Mouse (Mus musculus) liver, adult 2 months (tissue): ENCODE results near the gene Tmem268. TPM values are rescaled to one million over a fixed set of nuclear protein-coding genes. Genes with fewer than 3 reads are reported as not detected.

Source experiments
- DNase-seq: peaks from one replicate; pipeline ENCODE4 v3.0.0-alpha.2; 2011; ENCODE audit warnings: low read depth, low spot score; ENCODE audit errors: extremely low read depth
- H3K27ac ChIP-seq: fragments of 200-500 bp; replicated peaks from 2 replicates; pipeline ENCODE4 v1.5.1; 2012; ENCODE audit warnings: low read depth, mild to moderate bottlenecking, control low read depth, inconsistent platforms, low read length; ENCODE audit not compliant: insufficient read depth
- H3K27me3 ChIP-seq: fragments of 200-500 bp; 2 replicates; pipeline ENCODE4 v1.6.1; 2012; ENCODE audit warnings: mild to moderate bottlenecking, moderate library complexity, low read length, inconsistent platforms; ENCODE audit not compliant: control insufficient read depth, insufficient read depth
- H3K36me3 ChIP-seq: fragments of 200-500 bp; 2 replicates; pipeline ENCODE4 v1.6.1; 2012; ENCODE audit warnings: low read length, inconsistent platforms; ENCODE audit not compliant: control insufficient read depth, insufficient read depth
- H3K4me1 ChIP-seq: fragments of 200-500 bp; 2 replicates; pipeline ENCODE4 v1.6.1; 2011; ENCODE audit warnings: low read length; ENCODE audit not compliant: control insufficient read depth, insufficient read depth
- H3K4me3 ChIP-seq: fragments of 200-500 bp; 2 replicates; pipeline ENCODE4 v1.5.1; 2011; ENCODE audit warnings: low read depth, mild to moderate bottlenecking, control low read depth, low read length, moderate library complexity; ENCODE audit not compliant: insufficient read depth
- H3K79me2 ChIP-seq: fragments of 200-500 bp; 2 replicates; pipeline ENCODE4 v1.6.1; 2012; ENCODE audit warnings: inconsistent platforms, mild to moderate bottlenecking, low read length, moderate library complexity; ENCODE audit not compliant: control insufficient read depth, insufficient read depth
- H3K9ac ChIP-seq: fragments of 200-500 bp; 2 replicates; pipeline ENCODE4 v1.6.1; 2012; ENCODE audit warnings: low read depth, mild to moderate bottlenecking, control low read depth, inconsistent platforms, low read length
- CTCF ChIP-seq: fragments of 200-500 bp; IDR thresholded peaks from 2 replicates; pipeline ENCODE4 v1.5.1; 2011; ENCODE audit warnings: low read depth, low read length, control low read depth
- POLR2A ChIP-seq: fragments of 200-500 bp; IDR thresholded peaks from 2 replicates; pipeline ENCODE4 v1.6.1; 2011; ENCODE audit warnings: low read length, control low read depth; ENCODE audit not compliant: insufficient read depth; ENCODE audit errors: extremely low read depth
- WGBS: fragments of 180-500 bp; shearing (Covaris S2); methylation state at CpG from one replicate; pipeline ENCODE4 v1.1.7; 2018; 5-methylcytosine and 5-hydroxymethylcytosine counted together
- polyA plus RNA-seq: library from polyadenylated mRNA; depleted of rRNA; stranded (reverse); fragments of >200 nt; gene quantifications from 2 replicates; pipeline ENCODE4 v1.2.3, GENCODE M21; 2012
- total RNA-seq: library from RNA; depleted of rRNA; stranded (reverse); fragments of >200 nt; gene quantifications from 2 replicates; pipeline ENCODE4 v1.2.3, GENCODE M21; 2014

The Tmem268 gene
- total and polyA plus RNA-seq, 2 experiments: 2.9 to 4.7 TPM

DNA sequence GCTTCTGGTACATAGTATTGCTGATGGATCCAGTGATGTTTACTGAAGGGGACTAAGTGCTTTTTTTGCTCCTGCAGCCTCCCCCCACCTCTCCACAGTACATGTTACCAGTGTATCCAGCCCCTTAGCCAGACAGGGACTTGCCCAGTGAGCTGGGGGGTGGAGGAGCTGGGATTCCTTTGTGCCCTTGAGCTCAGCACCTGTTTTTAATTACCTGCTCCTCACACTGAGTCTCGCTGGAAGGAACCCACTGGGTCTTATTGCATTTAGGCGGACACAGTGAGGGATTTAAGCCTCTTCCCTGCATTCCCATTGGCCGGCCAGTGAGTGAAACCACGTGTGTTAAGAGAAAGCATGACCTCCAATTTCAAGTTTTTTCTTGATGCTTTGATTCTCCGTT lies 24.0 kb downstream of the Tmem268 start:
- H3K27ac ChIP-seq: no peak overlapping the region
- H3K79me2 ChIP-seq: no peaks in the 10 kb centered on the region
- no peaks in the 10 kb centered on the region; the same call in 1 of the 2 replicates for H3K36me3 ChIP-seq
- no peak for TF ChIP-seq POLR2A
- no peak for TF ChIP-seq CTCF
- no peaks in the 10 kb centered on the region for H3K27me3 ChIP-seq
- DNase-seq: no peak
- no peaks in the 10 kb centered on the region for H3K4me1 ChIP-seq
- 92% methylated on average over 5 of the region's 5 CpGs for WGBS
- no peak overlapping the region for H3K4me3 ChIP-seq
- H3K9ac ChIP-seq: no peak overlapping the region

- no peak overlapping the region for H3K9ac ChIP-seq
- no peaks in the 10 kb centered on the region for H3K4me1 ChIP-seq
- H3K27ac ChIP-seq: no peak overlapping the region
- H3K4me3 ChIP-seq: no peak overlapping the region
- TF ChIP-seq POLR2A (no peak), CTCF (no peak)
- DNase-seq: no peak
- 93% methylated on average over 10 of the region's 10 CpGs for WGBS
- no peaks in the 10 kb centered on the region; the same call in 1 of the 2 replicates for H3K36me3 ChIP-seq
- no peaks in the 10 kb centered on the region for H3K27me3 ChIP-seq
- no peaks in the 10 kb centered on the region for H3K79me2 ChIP-seq
Observed at GRCm38 (mm10) chr4:63585216-63585615, 26.6 kb downstream of the Tmem268 start.

DNA sequence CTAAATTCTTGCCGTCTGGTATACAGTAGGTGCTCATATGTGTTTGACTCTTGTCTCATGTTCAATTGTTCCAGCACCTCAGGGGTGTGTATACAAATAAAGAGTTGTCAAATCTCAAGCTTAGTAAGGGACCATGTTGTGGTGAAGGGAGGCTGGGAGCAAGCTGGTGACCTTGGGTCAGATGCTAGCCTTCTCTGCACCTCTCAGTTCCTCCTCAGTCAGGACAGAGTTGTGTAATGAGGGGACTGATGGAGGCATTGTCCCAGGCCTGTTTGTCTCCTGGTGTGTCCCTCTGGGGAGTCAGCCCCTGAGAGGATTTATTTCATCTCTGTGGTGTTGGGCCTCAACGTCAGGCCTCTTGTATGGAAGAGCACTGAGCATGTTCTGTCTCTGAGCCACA lies 27.7 kb downstream of the Tmem268 start:
- H3K4me1 ChIP-seq: no peaks in the 10 kb centered on the region
- no peak overlapping the region for H3K4me3 ChIP-seq
- H3K36me3 ChIP-seq: no peaks in the 10 kb centered on the region; the same call in 1 of the 2 replicates
- no peak overlapping the region for H3K9ac ChIP-seq
- no peak for TF ChIP-seq POLR2A
- no peak for TF ChIP-seq CTCF
- no peak overlapping the region for H3K27ac ChIP-seq
- H3K27me3 ChIP-seq: no peaks in the 10 kb centered on the region
- H3K79me2 ChIP-seq: no peaks in the 10 kb centered on the region
- DNase-seq: peak; percentile 20
- 77% methylated on average over 2 of the region's 2 CpGs for WGBS

DNA sequence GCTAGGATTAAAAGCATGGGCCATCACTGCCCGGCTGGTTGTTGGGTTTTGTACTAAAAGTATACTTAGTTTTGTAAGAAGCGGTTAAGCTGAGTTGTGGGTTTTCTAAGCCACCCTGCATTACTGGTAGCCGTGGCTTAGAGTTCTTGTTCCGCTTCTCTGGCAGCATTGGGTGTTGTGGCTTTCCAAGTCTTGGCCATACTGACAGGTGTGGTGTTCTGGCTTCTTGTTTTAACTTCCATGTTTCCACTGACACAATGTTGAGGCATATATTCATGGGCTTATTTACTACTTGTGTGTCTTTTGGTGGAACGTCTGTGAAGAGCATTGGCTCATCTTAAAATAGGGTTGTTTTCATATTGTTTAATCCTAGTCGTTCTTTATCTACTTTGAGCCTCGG lies 31.4 kb downstream of the Tmem268 start:
- no peak for DNase-seq
- TF ChIP-seq CTCF: no peak
- no peak for TF ChIP-seq POLR2A
- Histone ChIP-seq H3K36me3 (no peaks in the 10 kb centered on the region), H3K4me1 (peaks cover 3% of the 10 kb centered on the region; the same call in 1 of the 2 replicates), H3K27me3 (no peaks in the 10 kb centered on the region), H3K9ac (no peak overlapping the region), H3K4me3 (no peak overlapping the region), H3K27ac (no peak overlapping the region), H3K79me2 (no peaks in the 10 kb centered on the region)
- WGBS: 77% methylated on average over 7 of the region's 7 CpGs

GRCm38 (mm10) chr4:63590538-63590937 lies 32.0 kb downstream of the Tmem268 start:
- WGBS: 70% methylated on average over 4 of the region's 4 CpGs
- H3K27me3 ChIP-seq: no peaks in the 10 kb centered on the region
- no peaks in the 10 kb centered on the region for H3K79me2 ChIP-seq
- H3K27ac ChIP-seq: no peak overlapping the region
- H3K9ac ChIP-seq: no peak overlapping the region
- H3K36me3 ChIP-seq: no peaks in the 10 kb centered on the region
- TF ChIP-seq CTCF (no peak), POLR2A (no peak)
- peaks cover 8% of the 10 kb centered on the region for H3K4me1 ChIP-seq
- no peak for DNase-seq
- H3K4me3 ChIP-seq: no peak overlapping the region

DNA sequence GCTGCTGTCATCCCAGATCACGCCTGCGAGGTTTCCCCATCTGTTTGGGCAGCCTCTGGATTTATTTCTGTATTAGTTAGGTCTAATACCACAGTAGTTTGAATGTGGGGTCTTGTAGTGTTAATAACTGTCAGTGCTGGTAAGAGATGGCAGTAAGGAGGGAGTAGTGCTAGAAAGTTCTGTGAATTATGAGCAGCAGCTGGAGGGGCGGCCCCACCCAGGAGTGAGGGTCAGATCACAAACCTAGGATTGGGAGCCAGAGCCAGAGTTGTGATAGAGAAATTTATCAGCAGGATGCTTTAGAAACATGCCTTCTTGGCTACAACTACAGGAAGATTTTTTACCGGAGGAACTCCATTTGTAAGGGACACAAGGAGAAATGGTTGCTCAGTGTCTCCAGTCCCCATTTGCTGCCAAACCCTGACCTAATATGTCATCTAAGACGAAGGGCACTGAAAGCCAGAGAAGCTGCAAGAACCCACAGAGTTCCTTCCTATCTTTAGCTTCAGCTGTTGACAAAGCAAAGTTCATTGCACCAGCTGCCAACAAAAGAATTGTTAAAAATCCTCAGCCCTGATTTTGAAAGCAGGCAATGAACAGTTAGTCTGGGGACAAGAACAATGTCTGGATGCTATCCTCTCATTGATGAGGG lies 36.0 kb downstream of the Tmem268 start:
- peak; percentile 59 for DNase-seq
- TF ChIP-seq CTCF: no peak
- no peak for TF ChIP-seq POLR2A
- no peaks in the 10 kb centered on the region for H3K36me3 ChIP-seq
- no peak overlapping the region for H3K9ac ChIP-seq
- H3K27me3 ChIP-seq: no peaks in the 10 kb centered on the region
- WGBS: 62% methylated on average over 5 of the region's 5 CpGs
- H3K4me1 ChIP-seq: peaks cover 8% of the 10 kb centered on the region
- no peak overlapping the region for H3K27ac ChIP-seq
- no peaks in the 10 kb centered on the region for H3K79me2 ChIP-seq
- no peak overlapping the region for H3K4me3 ChIP-seq
